Mouse (Mus musculus) brain, embryonic 14.5 days (tissue): ENCODE data around the gene Hbs1l.

Source experiments
- CTCF ChIP-seq: fragments of 200-500 bp; IDR thresholded peaks from 2 replicates; pipeline ENCODE4 v1.5.1; 2012; ENCODE audit warnings: inconsistent platforms, mild to moderate bottlenecking, moderate library complexity, borderline replicate concordance; ENCODE audit not compliant: insufficient read depth, insufficient read length; ENCODE audit errors: extremely low read depth
- POLR2A ChIP-seq: fragments of 200-500 bp; IDR thresholded peaks from 2 replicates; pipeline ENCODE4 v1.6.1; 2012; ENCODE audit warnings: mild to moderate bottlenecking, inconsistent platforms, borderline replicate concordance; ENCODE audit not compliant: poor library complexity, insufficient read depth, insufficient read length, severe bottlenecking; ENCODE audit errors: extremely low read depth

DNA sequence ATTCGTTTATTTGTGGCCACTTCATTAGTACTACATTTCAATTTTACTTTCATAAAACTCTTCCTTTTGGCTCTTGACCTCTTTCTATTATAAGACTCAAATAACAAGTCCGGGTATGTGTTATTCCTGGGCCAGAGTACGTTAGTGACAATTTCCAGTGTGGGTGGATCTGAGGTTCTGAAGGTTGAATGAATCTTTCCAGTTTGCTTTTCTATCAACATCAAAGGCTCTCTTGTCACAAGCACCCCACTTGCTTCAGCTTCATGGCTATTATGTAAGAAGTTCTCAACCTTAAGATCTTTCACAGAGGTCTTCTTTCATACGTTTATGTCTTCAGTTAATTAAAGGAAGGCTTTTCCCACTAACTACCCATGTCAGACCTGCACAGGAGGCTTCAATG lies 47.2 kb upstream of the Hbs1l start:
- TF ChIP-seq POLR2A, result no peak
- TF ChIP-seq CTCF, result no peak
